Mouse (Mus musculus): ENCODE data around the gene Fdxr.

Fdxr gene

DNA sequence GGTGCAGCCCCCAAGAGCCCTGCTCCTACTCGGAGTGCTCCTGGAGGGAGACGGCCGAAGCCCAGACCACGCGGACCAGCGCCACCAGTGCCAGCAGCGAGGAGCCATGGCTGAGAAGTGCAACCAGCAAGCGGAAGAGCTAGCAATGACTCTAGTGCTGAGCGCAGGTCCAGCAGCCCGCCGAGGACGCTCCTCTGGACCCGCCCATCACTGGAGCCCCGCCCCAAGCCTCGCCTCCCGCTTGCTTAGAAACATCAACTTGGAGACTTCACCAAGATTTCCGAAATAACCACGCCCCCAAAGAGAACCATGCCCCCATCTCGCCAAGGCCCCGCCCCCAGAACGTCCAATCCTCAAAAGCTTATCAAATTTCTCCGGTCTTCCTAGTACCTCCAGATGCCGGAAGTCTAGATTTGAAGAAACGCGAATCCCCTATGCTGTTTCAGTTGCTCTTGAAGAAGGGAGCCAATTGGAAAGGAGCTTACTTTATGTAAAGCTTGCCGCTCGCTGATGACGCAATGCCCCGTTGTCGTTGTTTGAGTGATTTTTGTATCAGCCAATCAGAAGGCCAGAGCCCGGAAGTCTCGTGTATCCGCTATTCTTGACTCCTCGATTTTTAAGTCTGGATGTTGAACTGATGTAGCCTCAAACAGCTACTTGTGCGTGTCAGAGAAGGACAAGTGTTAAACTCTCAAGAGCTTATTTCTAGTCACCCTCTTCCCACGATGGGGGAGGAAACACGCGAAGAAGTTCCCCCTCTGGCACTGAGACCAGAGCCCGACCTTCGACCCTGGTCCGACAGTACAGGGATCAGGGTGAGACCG is at the start of gene Fdxr:
TSS of gene Fdxr (minus strand) at position 271 of the 824 bp plus-strand sequence.
- DNase-seq = peak; percentile 99

DNA sequence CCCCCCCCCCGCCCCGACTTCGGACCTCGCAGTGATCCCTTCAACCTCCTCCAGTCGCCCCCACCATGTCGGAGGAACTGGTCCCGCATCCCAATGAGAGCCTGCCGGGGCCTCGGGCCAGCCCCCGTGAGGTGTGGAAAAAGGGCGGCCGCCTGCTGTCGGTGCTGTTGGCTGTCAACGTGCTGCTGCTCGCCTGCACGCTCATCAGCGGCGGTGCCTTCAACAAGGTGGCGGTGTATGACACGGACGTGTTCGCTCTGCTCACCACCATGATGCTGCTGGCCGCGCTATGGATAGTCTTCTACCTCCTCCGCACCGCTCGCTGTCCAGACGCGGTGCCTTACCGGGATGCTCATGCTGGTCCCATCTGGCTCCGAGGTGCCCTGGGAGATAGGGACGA is 46.5 kb upstream of the Fdxr start:
- DNase-seq = no peak

DNA sequence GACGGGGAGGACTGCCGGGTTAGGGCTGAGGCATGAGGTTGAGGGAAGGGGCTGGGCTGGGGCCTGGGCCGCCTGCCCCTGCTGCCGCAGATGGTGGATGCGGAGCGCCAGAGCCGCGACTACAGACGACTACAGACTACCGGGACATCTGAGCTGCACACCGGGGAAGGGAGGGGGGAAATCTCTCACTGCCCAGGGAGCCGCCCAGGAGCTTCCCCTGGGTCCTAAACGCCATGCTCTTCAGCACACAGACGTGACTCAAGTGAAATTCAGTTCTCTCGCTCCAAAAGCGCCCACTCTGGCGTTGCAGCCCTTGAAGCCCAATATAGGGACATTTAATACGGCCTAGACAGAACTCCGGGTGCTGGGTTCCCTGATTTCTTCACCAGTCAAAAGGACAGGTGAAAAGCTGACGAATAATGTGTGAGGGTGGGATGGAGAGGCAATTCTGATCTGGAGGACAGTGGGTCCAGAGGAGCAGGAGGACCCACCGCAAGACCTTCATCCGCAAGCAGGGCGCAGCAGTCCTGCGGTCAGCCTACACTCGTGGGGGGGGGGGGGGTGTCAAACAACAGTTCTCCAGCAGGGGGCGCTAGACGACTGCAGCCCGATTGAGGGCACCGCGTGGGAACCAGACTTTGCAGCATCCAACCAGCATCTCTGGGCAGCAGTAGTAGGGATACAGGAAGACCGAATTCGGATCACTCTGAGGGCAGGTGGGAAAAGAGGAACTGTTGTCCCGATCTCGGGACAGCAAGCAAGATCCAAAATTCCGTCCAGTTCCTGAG is 45.2 kb upstream of the Fdxr start, which contains the start of gene Ush1g:
TSS of gene Ush1g (minus strand) at position 136 of the 788 bp plus-strand sequence.
- peak; percentile 48 for DNase-seq

DNA sequence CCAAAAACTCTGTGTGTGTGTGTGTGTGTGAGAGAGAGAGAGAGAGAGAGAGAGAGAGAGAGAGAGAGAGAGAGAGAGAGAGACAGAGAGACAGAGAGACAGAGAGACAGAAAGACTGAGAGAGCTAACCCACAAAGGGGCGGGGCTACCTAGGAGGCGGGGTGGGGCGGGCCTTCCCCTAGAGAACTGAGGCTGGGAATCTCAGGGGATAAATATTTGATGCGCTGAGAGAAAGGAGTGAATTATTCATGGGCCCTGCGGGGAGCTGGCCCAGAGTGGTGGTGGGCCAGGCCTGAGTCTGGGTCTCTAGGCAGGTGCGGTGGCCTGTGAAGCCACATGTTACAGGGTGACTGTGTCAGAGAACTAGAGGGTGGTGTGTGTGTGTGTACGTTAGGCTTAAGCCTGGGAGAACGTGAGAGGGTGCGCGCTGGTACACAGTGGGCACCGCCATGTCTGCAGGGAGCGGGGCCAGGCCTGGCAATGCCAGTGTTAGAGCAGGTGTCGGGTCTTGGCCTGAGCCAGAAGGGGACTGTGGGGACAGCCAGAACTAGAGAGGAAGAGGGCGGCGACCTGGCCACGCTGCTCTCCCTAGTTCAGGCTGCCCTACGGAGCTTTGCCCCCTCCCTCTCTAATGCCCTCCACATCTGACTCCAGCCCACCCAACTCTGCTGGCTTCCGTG is 43.0 kb upstream of the Fdxr start:
- DNase-seq = no peak

DNA sequence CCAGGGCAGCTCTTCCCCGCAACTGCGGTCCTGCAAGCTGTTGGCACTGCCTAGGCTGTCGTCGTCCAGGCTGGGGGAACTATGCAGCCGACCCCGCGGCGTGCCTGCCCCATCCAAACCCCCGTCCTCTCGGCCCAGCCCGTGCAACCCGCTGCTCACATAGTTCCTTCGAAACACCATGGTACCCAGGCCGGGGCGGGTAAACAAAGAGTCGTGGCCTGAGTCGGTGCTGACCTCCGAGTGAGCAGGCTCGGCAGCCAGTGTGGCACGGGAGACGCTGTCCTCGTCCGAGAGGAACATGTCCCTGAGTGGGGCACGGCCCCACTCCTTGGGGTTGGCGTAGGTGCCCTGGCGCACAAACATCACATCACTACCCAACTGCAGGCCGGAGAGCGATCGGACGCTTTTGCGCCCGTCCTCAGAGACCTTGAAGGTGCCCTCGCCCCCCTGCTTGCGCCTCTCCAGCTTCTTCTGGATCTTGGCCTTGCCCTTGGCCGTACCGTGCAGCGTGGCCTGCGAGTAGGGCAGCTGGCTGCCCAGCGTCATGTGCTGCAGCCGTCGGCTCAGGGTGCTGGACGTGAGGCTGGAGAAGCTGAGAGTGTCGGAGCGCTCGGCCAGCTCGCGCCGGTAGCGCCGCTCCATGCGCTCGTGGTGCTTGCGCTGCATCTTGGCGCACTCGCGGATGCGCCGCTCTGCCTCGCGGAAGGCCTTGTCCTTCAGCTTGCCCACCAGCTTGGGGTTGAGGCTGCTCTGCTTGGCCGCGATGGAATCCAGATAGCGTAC is 41.6 kb upstream of the Fdxr start:
- no peak for DNase-seq

DNA sequence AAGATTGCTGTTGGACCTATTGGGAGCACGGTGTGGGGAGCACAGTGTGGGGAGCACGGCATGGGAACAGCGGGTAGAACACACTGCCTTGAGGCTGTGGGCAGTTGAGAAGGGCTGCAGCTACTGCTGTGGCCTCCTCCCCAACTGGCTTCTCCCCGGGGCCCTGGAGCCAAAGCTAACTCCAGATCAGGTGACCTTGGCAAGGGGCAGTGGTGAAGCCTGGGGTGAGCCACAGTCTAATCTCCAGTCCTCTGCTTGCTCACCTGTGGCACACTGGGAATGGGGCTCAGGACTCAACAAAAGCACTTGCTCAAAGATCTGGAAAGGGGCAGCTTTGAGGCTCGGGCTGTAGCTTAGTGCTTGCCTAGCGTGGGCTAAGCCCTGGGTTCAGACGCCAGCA is 40.4 kb upstream of the Fdxr start:
- no peak for DNase-seq

DNA sequence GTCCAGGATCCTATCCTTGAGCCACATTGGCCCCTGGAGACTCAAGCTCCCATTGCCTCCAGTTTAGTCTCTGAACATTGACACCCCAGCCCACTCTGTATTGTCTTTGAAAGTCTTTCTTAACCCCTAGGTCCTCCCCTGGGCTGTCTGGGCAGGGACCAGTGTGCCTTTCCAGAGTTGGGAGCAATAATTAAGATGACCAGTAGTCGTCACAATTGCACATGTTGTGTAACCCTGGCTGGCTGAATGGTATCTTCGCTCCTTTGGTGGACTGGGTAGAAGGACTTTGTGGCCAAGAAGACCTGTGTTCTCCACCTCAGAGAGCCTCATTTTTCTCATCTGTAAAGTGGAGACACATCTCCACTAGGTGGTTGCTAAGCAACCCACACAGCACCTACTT is 37.4 kb upstream of the Fdxr start:
- DNase-seq = no peak

DNA sequence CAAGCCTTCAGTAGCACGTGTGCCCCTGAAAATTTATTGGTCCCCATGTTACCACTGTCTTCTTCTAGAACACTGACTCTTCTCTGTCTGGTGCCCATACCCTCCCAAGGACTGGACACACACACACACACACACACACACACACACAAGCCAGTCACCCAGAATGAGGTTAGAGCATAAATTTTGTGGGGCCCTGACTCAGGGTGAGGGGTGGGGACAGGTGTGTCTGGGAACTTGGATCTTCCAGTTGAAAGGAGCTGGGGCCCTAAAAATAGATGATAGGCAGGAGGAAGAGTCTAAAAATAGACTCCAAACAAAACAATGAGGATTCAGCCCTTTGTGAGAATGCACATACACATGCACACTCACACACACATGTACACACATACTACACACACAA is 31.9 kb upstream of the Fdxr start:
- DNase-seq = no peak

DNA sequence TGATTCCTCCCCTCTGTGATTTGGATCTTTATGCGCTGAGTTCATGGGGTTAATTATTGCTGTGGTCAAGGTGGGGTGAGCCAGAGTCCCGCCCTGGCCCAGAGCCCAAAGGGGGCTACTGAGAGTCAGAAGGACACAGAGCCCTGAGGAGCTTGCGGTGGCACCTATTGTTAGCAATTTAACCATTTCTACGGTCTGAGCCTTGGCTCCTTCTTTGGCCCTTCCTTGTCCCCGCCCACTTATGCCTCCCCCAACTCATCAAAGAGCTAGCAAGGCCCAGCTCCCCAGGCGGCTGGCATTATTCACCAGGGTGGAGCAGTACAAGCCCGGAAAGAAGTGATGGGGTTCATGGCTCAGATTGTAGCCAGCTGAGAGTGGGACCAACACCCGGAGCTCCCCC is 30.0 kb upstream of the Fdxr start, which contains the start of gene Otop2:
TSS of gene Otop2 (plus strand) at position 301 of the 400 bp plus-strand sequence.
- no peak for DNase-seq

DNA sequence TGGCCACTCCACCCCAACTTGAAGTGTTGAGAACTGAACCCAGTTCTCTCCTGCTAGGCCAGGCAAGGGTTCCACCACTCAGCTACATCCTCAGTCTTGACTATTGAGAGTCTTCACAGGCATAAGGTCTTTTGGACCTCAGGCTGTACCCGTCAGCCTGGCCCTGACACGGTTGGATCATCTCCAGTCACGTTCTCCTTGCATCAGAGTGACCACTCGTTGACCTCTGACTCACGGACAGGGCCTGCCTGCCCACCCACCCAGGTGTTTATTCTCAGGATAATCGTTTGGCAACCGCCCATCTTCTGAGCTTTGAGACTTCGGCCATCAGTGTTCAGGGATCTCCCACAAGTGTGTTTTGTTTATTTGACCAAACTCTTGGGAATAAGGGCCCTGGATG is 26.3 kb upstream of the Fdxr start:
- no peak for DNase-seq

DNA sequence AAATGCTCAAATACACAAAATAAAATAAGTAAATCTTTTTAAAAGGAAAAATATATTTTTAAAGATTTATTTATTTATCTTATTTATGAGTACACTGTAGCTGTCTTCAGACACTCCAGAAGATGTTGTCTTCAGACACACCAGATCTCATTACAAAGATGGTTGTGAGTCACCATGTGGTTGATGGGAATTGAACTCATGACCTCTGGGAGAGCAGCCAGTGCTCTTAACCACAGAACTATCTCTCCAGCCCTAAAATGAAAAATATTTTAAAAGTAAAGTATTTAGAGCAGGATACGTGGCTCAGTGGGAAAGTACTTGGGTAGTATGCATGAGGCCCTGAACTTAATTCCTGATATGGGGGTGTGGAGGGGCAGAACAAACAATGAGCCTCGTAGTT is 24.5 kb upstream of the Fdxr start:
- DNase-seq = no peak

DNA sequence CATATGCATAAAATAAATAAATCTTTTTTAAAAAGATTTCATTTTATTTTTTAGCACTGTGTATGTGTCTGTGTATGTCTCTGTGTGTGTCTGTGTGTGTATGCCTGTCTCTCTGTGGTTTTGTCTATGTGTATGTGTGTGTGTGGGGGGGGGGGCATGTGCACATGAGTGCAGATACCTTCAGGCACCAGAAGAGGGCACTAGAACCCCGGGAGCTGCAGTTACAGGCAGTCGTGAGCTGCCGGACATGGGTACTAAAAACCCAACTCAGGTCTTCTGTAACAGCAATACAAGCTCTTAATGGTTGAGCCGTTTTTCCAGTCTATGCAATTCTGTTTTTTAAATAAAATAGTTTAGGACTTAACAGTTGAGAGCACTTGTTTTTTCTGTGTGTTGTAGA is 23.9 kb upstream of the Fdxr start:
- no peak for DNase-seq

DNA sequence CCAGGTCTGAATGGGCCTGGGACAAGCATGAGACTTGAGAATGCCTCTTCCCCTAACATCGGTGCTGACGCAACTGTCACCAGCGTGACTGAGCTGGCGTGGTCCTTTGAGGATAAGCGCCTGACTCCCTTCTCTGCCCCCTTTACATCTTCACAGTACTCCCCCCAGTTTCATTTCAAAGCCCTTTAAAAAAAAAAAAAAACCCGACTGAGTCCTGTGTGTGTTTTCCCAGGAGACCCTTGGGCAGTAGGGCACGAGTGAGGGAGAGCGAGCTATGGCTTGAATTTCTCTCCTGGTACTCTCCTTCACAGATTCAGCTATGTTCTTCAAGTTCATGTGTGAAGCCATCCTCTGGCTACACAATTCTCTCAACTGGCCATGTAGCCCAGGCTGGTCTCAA is 21.3 kb upstream of the Fdxr start:
- DNase-seq = no peak

DNA sequence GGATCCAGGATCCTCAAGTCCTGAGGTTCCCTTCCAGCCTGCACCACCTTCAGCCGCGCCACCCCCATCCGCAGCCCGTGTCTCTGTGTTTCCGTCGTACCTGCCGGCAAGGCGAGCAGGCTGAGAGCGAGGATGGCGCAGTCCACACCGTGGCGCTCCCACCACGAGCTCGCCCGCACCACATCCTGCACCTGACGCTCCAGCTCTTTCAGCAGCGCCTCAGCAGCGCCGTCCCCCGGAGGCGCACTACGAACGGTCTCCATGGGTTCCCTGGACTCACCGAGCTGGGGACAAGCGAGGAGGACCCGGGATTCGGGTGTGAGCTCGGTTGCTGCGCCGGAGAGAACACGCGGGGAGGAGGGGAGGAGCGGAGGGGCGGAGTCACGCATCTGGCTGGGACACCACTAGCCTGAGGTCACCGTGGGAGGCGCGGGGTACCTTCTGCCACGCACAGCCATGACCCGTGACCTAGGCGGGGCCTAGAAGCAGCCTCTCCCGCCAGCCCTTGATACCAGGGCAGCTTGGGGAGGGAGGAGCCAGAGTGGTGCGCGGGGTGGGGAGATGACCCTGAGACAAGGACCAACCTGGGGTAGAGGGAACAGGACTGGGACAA is 20.5 kb upstream of the Fdxr start, which contains the start of gene Fads6:
TSS of gene Fads6 (minus strand) at position 450 of the 613 bp plus-strand sequence.
- DNase-seq = peak; percentile 60

DNA sequence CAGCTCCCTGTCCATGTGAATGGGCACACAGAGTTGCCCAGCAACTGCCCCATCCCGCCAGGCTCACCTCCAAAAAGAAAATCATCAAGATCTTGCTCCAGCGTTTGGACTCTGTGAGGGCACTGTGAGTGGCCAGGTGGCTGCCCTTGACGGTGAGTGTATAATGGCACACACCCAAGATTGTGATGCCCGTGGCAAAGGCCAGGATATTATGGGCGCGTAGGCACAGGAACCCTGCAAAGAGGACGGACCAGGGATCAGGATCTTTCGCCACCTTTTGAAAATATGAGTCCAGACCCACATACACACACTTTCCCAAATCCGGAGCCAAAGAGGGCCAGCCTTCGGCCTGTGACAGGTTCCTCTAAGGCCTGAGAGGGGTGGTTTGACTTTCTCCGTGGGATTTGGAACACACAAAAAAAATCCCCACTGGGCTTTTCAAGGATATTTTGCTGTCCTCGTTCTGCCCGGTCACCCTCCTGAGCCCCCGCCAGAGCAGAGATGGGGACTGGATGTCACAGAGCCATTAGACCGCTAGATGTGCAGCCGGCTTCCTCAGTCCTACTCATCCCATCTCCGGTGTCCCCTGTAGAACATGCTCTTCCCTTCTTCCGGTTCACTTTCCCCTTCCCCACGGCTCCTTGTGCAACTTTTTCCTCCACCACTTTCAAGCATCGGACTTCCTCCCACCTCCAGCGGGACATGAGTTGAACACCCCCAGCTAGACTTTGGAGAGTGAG is 19.8 kb upstream of the Fdxr start:
- peak; percentile 50 for DNase-seq

DNA sequence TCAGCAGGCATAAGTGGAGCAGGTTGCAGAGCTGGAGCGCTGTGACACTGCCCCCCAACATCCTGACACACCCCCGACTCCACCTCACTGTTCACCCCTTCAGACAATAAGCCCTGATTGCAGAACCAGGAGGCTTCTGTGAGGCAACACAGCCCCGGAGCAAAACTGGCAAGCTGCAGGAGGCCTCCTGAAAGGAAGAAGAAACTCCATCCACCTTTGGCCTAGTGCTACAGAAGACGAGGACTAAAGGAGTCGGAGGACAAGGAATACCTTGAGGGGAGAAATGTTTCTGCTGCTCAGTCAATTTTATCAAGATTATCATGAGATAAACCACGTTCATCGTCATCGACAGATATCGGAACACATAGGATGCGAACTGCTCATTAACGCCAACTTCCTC is 19.1 kb upstream of the Fdxr start:
- no peak for DNase-seq

DNA sequence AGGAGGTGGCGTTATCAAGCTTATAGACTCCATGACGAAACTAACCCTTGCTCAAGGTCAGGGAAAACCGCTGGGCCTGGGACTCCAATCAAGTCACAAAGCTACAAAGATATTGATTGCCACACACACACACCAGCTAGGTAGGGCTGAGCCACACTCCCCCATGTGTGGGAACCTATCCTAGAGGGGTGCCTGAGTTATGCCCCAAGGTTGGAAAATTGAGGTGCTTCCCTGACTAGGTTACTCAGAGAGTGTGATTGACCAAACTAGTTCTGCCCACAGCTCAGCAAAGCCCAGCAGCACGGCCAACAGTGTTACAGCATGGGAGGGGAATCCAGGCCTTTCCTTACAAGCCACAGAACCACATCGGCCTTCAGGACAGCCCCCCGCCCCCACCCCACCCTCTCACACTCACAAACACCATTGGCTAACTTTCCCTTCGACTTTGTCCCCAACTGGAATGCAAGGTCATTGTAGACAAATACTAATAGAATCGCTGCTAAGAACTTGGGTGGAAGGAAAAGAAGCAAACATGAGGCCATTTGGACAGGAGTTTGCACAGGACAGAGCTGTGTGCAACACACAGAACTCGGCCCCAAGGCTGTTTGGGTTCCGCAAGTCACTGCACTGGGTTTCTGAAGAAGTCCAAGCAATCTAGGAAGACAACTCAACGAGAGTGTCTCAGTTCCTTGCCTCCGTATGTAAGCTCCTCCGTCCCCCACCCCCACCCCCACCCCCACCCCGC is 16.0 kb upstream of the Fdxr start:
- no peak for DNase-seq

DNA sequence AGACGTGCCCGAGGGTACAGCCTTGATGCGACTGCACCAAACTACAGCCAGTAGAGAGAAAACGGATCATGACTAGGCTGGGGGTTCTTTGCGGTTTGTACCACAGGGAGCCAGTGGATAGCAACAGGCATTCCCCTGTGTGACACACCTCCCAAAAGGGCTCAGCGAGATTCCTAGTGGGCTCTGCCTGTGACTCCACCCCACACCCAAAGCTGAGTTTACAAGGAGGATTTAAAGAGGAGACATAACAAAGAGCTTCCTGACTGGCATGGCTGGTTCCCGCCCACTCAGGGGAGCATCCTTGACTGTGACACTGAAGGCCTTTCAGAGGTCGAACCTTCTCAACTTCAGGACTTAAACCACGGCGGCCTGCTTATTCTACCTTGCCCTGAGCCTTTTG is 14.7 kb upstream of the Fdxr start:
- no peak for DNase-seq

DNA sequence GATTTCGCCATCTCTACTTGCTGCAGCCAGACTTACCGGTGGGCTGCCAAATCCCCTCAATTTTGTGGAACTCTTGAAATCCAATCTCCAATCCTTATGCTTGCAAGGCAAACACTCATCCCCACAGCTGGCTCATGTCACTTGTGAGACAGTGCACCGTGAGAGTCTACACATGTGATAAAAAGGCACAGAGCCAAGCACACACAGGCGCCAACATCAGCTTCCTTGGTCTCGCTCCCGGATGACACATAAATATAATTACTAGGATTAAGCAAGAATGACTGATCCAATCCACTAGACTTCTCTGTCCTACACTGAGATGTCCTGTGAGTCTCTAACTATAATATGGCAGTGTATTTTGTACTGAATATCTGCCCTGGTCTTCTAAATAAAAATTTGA is 14.1 kb upstream of the Fdxr start:
- peak; percentile 84 for DNase-seq

DNA sequence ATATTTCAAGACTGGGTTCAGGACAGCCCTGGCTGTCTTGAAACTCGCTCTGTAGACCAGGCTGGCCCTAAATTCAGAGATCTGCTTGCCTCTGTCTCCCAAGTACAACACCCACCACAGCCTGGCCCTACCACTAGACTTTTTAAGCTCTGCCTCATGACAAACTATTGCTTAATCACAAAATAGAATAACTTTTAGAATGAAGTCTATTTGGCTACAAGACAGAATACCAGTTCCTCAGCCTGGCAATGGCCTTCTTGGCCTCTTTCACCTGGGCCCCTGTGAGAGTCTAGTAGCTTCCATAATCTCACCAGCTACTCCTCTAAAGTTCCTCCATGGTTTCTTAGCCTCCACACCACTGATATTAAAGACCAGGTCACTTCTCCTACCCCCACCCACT is 13.5 kb upstream of the Fdxr start:
- no peak for DNase-seq

DNA sequence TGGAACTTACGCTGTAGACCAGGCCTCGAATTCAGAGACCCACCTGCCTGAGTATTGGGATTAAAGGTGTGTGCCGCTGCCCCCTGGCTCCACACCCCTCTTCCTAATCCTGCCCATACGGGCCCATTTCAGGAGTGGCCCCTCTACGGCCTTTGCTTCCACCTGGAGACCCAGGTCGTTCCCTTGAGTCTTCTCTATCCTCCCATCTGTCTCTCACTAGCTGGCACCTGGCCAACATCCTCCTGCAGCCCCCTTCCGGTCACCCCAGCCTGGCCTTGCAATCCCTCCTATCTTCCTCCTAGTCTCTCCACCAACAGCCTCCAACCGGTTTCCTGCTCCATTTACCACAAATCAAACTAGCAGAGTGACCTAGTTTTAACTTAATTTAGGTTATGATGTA is 13.0 kb upstream of the Fdxr start:
- no peak for DNase-seq
